Mouse (Mus musculus): ENCODE data around the gene Anapc11. TPM values are rescaled to one million over a fixed set of nuclear protein-coding genes. Genes with fewer than 3 reads are reported as not detected.

Anapc11 gene
- total RNA-seq, 2 experiments from 2014 or later, result 32.3 to 90.6 TPM

GRCm38 (mm10) chr11:120626785-120627467 is 28.7 kb downstream of the Anapc11 start:
- no peak for ATAC-seq (ENCODE audit: poor library complexity, severe bottlenecking)

GRCm38 (mm10) chr11:120627468-120628300 is 29.5 kb downstream of the Anapc11 start:
- peak; percentile 41 for ATAC-seq (ENCODE audit: poor library complexity, severe bottlenecking)

GRCm38 (mm10) chr11:120628601-120629340 is 30.6 kb downstream of the Anapc11 start:
- no peak for ATAC-seq (ENCODE audit: poor library complexity, severe bottlenecking)

GRCm38 (mm10) chr11:120629341-120629730 is 31.1 kb downstream of the Anapc11 start:
- ATAC-seq (ENCODE audit: poor library complexity, severe bottlenecking), result peak; percentile 29

GRCm38 (mm10) chr11:120629911-120630310 is 31.7 kb downstream of the Anapc11 start:
- peak; percentile 3; the same call in 1 of the 2 replicates for ATAC-seq (ENCODE audit: poor library complexity, severe bottlenecking)

GRCm38 (mm10) chr11:120630401-120630871 is 32.2 kb downstream of the Anapc11 start:
- peak; percentile 53 for ATAC-seq (ENCODE audit: poor library complexity, severe bottlenecking)

- ATAC-seq (ENCODE audit: poor library complexity, severe bottlenecking), result no peak
Measured at GRCm38 (mm10) chr11:120630881-120631725, 32.9 kb downstream of the Anapc11 start.

- ATAC-seq (ENCODE audit: poor library complexity, severe bottlenecking), result no peak
Measured at GRCm38 (mm10) chr11:120631726-120632448, 33.7 kb downstream of the Anapc11 start.

- peak; percentile 25 for ATAC-seq (ENCODE audit: poor library complexity, severe bottlenecking)
Measured at GRCm38 (mm10) chr11:120632559-120633519, 34.6 kb downstream of the Anapc11 start.

- peak; percentile 29 for ATAC-seq (ENCODE audit: poor library complexity, severe bottlenecking)
Measured at GRCm38 (mm10) chr11:120633520-120634343, 35.5 kb downstream of the Anapc11 start, which contains the start of gene Mafg. Mafg (minus strand) TSS chr11:120633600.

- ATAC-seq (ENCODE audit: poor library complexity, severe bottlenecking), result no peak
Measured at GRCm38 (mm10) chr11:120634810-120635209, 36.6 kb downstream of the Anapc11 start.

GRCm38 (mm10) chr11:120641255-120641654 is 43.0 kb downstream of the Anapc11 start:
- ATAC-seq (ENCODE audit: poor library complexity, severe bottlenecking), result no peak

GRCm38 (mm10) chr11:120641869-120642268 is 43.6 kb downstream of the Anapc11 start:
- peak; percentile 36 for ATAC-seq (ENCODE audit: poor library complexity, severe bottlenecking)

- ATAC-seq (ENCODE audit: poor library complexity, severe bottlenecking), result peak; percentile 30
Measured at GRCm38 (mm10) chr11:120642939-120643600, 44.8 kb downstream of the Anapc11 start.

GRCm38 (mm10) chr11:120643601-120643987 is 45.4 kb downstream of the Anapc11 start, which contains the start of gene Pycr1:
Pycr1 (minus strand) TSS chr11:120643769.
- peak; percentile 96 for ATAC-seq (ENCODE audit: poor library complexity, severe bottlenecking)

- ATAC-seq (ENCODE audit: poor library complexity, severe bottlenecking), result no peak
Measured at GRCm38 (mm10) chr11:120647047-120647830, 49.0 kb downstream of the Anapc11 start.
